ENCODE assay signal across 10 mouse cellular contexts in the genomic region with DNA sequence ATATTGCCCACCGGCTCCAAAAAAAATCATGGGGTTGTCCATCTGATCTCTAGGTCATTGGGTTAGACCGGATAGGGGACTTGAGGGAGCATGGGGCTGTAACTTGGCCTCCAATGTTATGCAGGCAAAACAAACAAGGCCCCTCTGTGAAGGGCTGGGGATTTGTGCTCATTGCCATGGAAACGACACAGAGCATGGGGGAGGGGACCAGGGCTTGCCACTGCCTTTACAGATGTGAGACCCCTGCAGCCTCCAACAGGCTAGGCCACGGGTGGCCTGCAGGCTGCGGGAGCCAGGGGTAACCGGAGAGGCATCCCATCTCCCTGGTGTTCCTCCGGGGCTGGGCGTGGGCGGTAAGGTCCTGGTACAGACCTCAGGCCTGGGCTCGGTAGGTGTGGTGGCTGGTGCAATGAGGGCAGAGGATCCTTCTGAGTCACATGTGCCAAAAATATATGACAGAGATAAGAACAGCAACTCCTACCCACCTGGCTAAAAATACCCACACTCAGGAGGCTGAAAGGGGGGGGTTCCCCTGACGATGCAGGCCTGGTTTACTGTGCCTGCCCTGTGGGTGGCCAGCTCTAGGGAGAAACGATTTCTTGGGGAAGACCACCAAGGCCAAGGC. TPM values are rescaled to one million over a fixed set of nuclear protein-coding genes. Genes with fewer than 3 reads are reported as not detected.
DNase-seq lines count a peak whose midpoint lies in the region; ATAC-seq and TF ChIP-seq lines count a peak whose summit lies in the region.
"Had no signal": no experiment of that assay in that cellular context is flagged by ENCODE, and none has a peak within 500 bp of the region (broad histone marks: within the 10 kb centered on the region; RNA-seq: fewer than 3 reads in every experiment).

No protein-coding gene starts in this region.

- H3K4me2 ChIP-seq in heart, embryonic 15.5 days = peak overlapping the region; percentile 26; the same call in 1 of the 2 replicates
- H3K4me2 ChIP-seq in limb, embryonic 12.5 days = peak overlapping the region; percentile 32

- peaks cover 6% of the 10 kb centered on the region; the same call in 1 of the 2 replicates for H3K27me3 ChIP-seq in heart, embryonic 15.5 days
- H3K27me3 ChIP-seq in limb, embryonic 12.5 days = no peaks in the 10 kb centered on the region
- H3K27me3 ChIP-seq in cerebellum, adult 2 months (ENCODE audit: control insufficient read depth, insufficient read depth, low read length) = no peaks in the 10 kb centered on the region

- TF ChIP-seq CTCF in cerebellum, adult 2 months (IDR thresholded peaks at IDR 0.05; ENCODE audit: borderline replicate concordance, insufficient read depth, low read depth, low read length) = no peak

- peak; percentile 79 for ATAC-seq in heart, embryonic 15.5 days (replicated peaks; ENCODE audit: insufficient number of reproducible peaks, insufficient read depth, low FRiP score, low read depth)
- peak; percentile 19; the same call in 1 of the 2 replicates for ATAC-seq in limb, embryonic 12.5 days (ENCODE audit: insufficient number of reproducible peaks, insufficient read depth, low FRiP score, low TSS enrichment, low read depth)

- no peaks in the 10 kb centered on the region for H3K9me3 ChIP-seq in heart, embryonic 15.5 days (replicated peaks)
- H3K9me3 ChIP-seq in limb, embryonic 12.5 days = no peaks in the 10 kb centered on the region
- H3K9me3 ChIP-seq: G1E had no signal

- H3K4me1 ChIP-seq in heart, embryonic 15.5 days (replicated peaks) = peaks cover 22% of the 10 kb centered on the region
- peaks cover 83% of the 10 kb centered on the region for H3K4me1 ChIP-seq in limb, embryonic 12.5 days (replicated peaks)
- H3K4me1 ChIP-seq in cerebellum, adult 2 months (ENCODE audit: control insufficient read depth, insufficient read depth, low read length) = no peaks in the 10 kb centered on the region

- H3K4me3 ChIP-seq in heart, embryonic 15.5 days = no peak overlapping the region
- no peak overlapping the region for H3K4me3 ChIP-seq in limb, embryonic 12.5 days (replicated peaks)
- H3K4me3 ChIP-seq in cerebellum, adult 2 months (replicated peaks; ENCODE audit: insufficient read depth, low read depth, low read length) = no peak overlapping the region

- no peaks in the 10 kb centered on the region for H3K36me3 ChIP-seq in heart, embryonic 15.5 days
- H3K36me3 ChIP-seq in limb, embryonic 12.5 days = 0 out of 2 replicates have a peak, but pooled peaks cover 5% of the 10 kb centered on the region
- H3K36me3 ChIP-seq: G1E had no signal

- TF ChIP-seq POLR2A in cerebellum, adult 2 months (IDR thresholded peaks at IDR 0.05; ENCODE audit: borderline replicate concordance, insufficient read depth, low read length) = no peak

- DNase-seq in right cerebral cortex, adult 18-20 months = peak; percentile 52
- DNase-seq in right cerebral cortex, postnatal 25 days = no peak
- peak; percentile 54 for DNase-seq in yolk sac, embryonic 10.5 days (ENCODE audit: low spot score)
- no peak for DNase-seq in cerebellum, adult 9-11 months
- no peak for DNase-seq in layer of hippocampus, adult 9-11 months
- no peak for DNase-seq in cerebellum, adult 2 months

- 19% methylated on average over 12 of the region's 12 CpGs for WGBS in heart, embryonic 15.5 days
- WGBS in limb, embryonic 12.5 days = 7% methylated on average over 12 of the region's 12 CpGs
- 46% methylated on average over 12 of the region's 12 CpGs for WGBS in cerebellum, adult 2 months

- H3K27ac ChIP-seq in heart, embryonic 15.5 days = peak overlapping the region; percentile 36; the same call in 1 of the 2 replicates
- H3K27ac ChIP-seq in limb, embryonic 12.5 days = peak overlapping the region; percentile 71
- no peak overlapping the region for H3K27ac ChIP-seq in cerebellum, adult 2 months (ENCODE audit: insufficient read depth, low read length)
- H3K27ac ChIP-seq: liver, embryonic 14.5 days had no signal

- no peak overlapping the region for H3K9ac ChIP-seq in heart, embryonic 15.5 days
- no peak overlapping the region for H3K9ac ChIP-seq in limb, embryonic 12.5 days (replicated peaks)
- H3K9ac ChIP-seq: liver, embryonic 14.5 days had no signal

RNA-seq across cellular contexts. Expression of gene Lmx1b, which starts 47.3 kb away (rescaled TPM):
- not detected in 2 replicates for polyA plus RNA-seq in heart, embryonic 15.5 days (2015; fragmentation: Nextera tagmentation; extraction: Ambion mirVana)
- 8.6 and 9.9 TPM in 2 replicates for polyA plus RNA-seq in limb, embryonic 12.5 days (2016; fragmentation: Nextera tagmentation; extraction: Ambion mirVana)
- 0.84 and 0.93 TPM in 2 replicates for polyA plus RNA-seq in cerebellum, adult 2 months (2012; rRNA removed)
- polyA plus RNA-seq: G1E had no signal

Comparison
In these comparisons a context has a peak if more than half of its experiments do, and no peak if none do; other contexts are left out.
1. DNase-seq: peak in right cerebral cortex, adult 18-20 months (single experiment) and yolk sac, embryonic 10.5 days (single experiment); none in right cerebral cortex, postnatal 25 days (single experiment), cerebellum, adult 9-11 months (single experiment), layer of hippocampus, adult 9-11 months (single experiment) and cerebellum, adult 2 months (0 of 2).